Mouse (Mus musculus) intestine, embryonic 14.5 days (tissue): ENCODE measurements around the gene Diexf. TPM values are rescaled to one million over a fixed set of nuclear protein-coding genes. Genes with fewer than 3 reads are reported as not detected.

Experiments
- ATAC-seq: fragments of 200-750 bp; cut with Nextera tagmentation; replicated peaks from 2 replicates; pipeline ENCODE4 v1.8.0; 2017; ENCODE audit warnings: low read depth, moderate number of reproducible peaks, moderate TSS enrichment, moderate library complexity; ENCODE audit not compliant: low FRiP score, low TSS enrichment
- DNase-seq: peaks from one replicate; pipeline ENCODE4 v3.0.0-alpha.2; 2018; ENCODE audit warnings: low spot score
- H3K27ac ChIP-seq: fragments of 300-500 bp; sonication (generic); 2 replicates; pipeline ENCODE4 v1.5.1; 2014; ENCODE audit warnings: low read depth, mild to moderate bottlenecking, control low read depth
- H3K27me3 ChIP-seq: fragments of 300-500 bp; sonication (generic); replicated peaks from 2 replicates; pipeline ENCODE4 v1.6.1; 2014; ENCODE audit warnings: low read length, control low read depth; ENCODE audit not compliant: control insufficient read depth, insufficient read depth
- H3K36me3 ChIP-seq: fragments of 300-500 bp; sonication (generic); 2 replicates; pipeline ENCODE4 v1.6.1; 2014; ENCODE audit warnings: low read length, control low read depth; ENCODE audit not compliant: control insufficient read depth, insufficient read depth
- H3K4me1 ChIP-seq: fragments of 300-500 bp; sonication (generic); replicated peaks from 2 replicates; pipeline ENCODE4 v1.6.1; 2014; ENCODE audit warnings: low read length, control low read depth, mixed read lengths; ENCODE audit not compliant: control insufficient read depth, insufficient read depth
- H3K4me2 ChIP-seq: fragments of 300-500 bp; sonication (generic); 2 replicates; pipeline ENCODE4 v1.6.1; 2014; ENCODE audit warnings: low read length
- H3K4me3 ChIP-seq: fragments of 300-500 bp; sonication (generic); 2 replicates; pipeline ENCODE4 v1.5.1; 2014; ENCODE audit warnings: low read depth, low read length, control low read depth, mixed read lengths
- H3K9ac ChIP-seq: fragments of 300-500 bp; sonication (generic); 2 replicates; pipeline ENCODE4 v1.6.1; 2014; ENCODE audit warnings: mild to moderate bottlenecking, low read length
- H3K9me3 ChIP-seq: fragments of 300-500 bp; sonication (generic); 2 replicates; pipeline ENCODE4 v1.6.1; 2016; ENCODE audit warnings: low read length, control low read depth; ENCODE audit not compliant: control insufficient read depth
- WGBS: fragments of 180-500 bp; shearing (Covaris S2); extraction: QIAGEN DNeasy Blood & Tissue Kit; methylation state at CpG from one replicate; pipeline ENCODE4 v1.1.7; 2014; 5-methylcytosine and 5-hydroxymethylcytosine counted together
- polyA plus RNA-seq: library from polyadenylated mRNA; unstranded; fragments of >200 nt; fragmentation: Nextera tagmentation; extraction: Ambion mirVana; gene quantifications from 2 replicates; pipeline ENCODE4 v1.2.1, GENCODE M21; 2014

Diexf gene
- polyA plus RNA-seq, 1 experiment from 2014 or later = 11.2 TPM

- no peak overlapping the region for H3K4me3 ChIP-seq
Measured at GRCm38 (mm10) chr1:193059596-193059995, 70.5 kb downstream of the Diexf start.

GRCm38 (mm10) chr1:193054401-193054800, 75.7 kb downstream of the Diexf start:
- 68% methylated on average over 5 of the region's 5 CpGs for WGBS
- H3K27ac ChIP-seq = no peak overlapping the region
- DNase-seq = peak; percentile 23
- H3K27me3 ChIP-seq = no peaks in the 10 kb centered on the region
- H3K4me3 ChIP-seq = no peak overlapping the region
- no peak for ATAC-seq
- 0 out of 2 replicates have a peak, but pooled peaks cover 2% of the 10 kb centered on the region for H3K9me3 ChIP-seq
- no peaks in the 10 kb centered on the region for H3K4me1 ChIP-seq
- no peak overlapping the region for H3K9ac ChIP-seq
- H3K4me2 ChIP-seq = no peak overlapping the region
- H3K36me3 ChIP-seq = no peaks in the 10 kb centered on the region

More at GRCm38 (mm10) chr1:193059596-193059995, 70.5 kb downstream of the Diexf start:
- no peaks in the 10 kb centered on the region for H3K4me1 ChIP-seq
- H3K27me3 ChIP-seq = no peaks in the 10 kb centered on the region
- no peak for DNase-seq
- 76% methylated on average over 5 of the region's 5 CpGs for WGBS
- H3K4me2 ChIP-seq = no peak overlapping the region
- no peaks in the 10 kb centered on the region for H3K36me3 ChIP-seq
- H3K9ac ChIP-seq = no peak overlapping the region
- H3K9me3 ChIP-seq = no peaks in the 10 kb centered on the region
- ATAC-seq = no peak
- H3K27ac ChIP-seq = no peak overlapping the region

GRCm38 (mm10) chr1:193053065-193053464, 77.0 kb downstream of the Diexf start:
- 59% methylated on average over 5 of the region's 5 CpGs for WGBS
- no peak overlapping the region for H3K9ac ChIP-seq
- ATAC-seq (no peak), DNase-seq (no peak)
- 0 out of 2 replicates have a peak, but pooled peaks cover 2% of the 10 kb centered on the region for H3K9me3 ChIP-seq
- no peak overlapping the region for H3K4me3 ChIP-seq
- H3K4me2 ChIP-seq = no peak overlapping the region
- no peaks in the 10 kb centered on the region for H3K36me3 ChIP-seq
- H3K27me3 ChIP-seq = no peaks in the 10 kb centered on the region
- no peak overlapping the region for H3K27ac ChIP-seq
- no peaks in the 10 kb centered on the region for H3K4me1 ChIP-seq

GRCm38 (mm10) chr1:193047616-193048015, 82.5 kb downstream of the Diexf start:
- no peak overlapping the region for H3K4me2 ChIP-seq
- H3K36me3 ChIP-seq = no peaks in the 10 kb centered on the region
- no peak for ATAC-seq
- H3K27me3 ChIP-seq = no peaks in the 10 kb centered on the region
- H3K4me1 ChIP-seq = no peaks in the 10 kb centered on the region
- WGBS = 91% methylated on average over 4 of the region's 4 CpGs
- no peak overlapping the region for H3K9ac ChIP-seq
- no peak for DNase-seq
- H3K9me3 ChIP-seq = 0 out of 2 replicates have a peak, but pooled peaks cover 2% of the 10 kb centered on the region
- H3K27ac ChIP-seq = no peak overlapping the region
- no peak overlapping the region for H3K4me3 ChIP-seq

- ATAC-seq (no peak), DNase-seq (no peak)
- H3K36me3 ChIP-seq = no peaks in the 10 kb centered on the region
- no peak overlapping the region for H3K4me2 ChIP-seq
- no peak overlapping the region for H3K27ac ChIP-seq
- H3K9me3 ChIP-seq = no peaks in the 10 kb centered on the region
- no peaks in the 10 kb centered on the region for H3K27me3 ChIP-seq
- no peak overlapping the region for H3K4me3 ChIP-seq
- H3K4me1 ChIP-seq = no peaks in the 10 kb centered on the region
- no peak overlapping the region for H3K9ac ChIP-seq
- 76% methylated on average over 3 of the region's 3 CpGs for WGBS
Measured at GRCm38 (mm10) chr1:193042760-193043295, 87.2 kb downstream of the Diexf start.

Other genes with a start within 250 kb of the Diexf start
- 3.3 and 4.2 TPM in 2 replicates for gene Syt14, start 94.5 kb downstream of the Diexf start, polyA plus RNA-seq
- gene Irf6, start 22.8 kb upstream of the Diexf start, polyA plus RNA-seq = 69.1 and 71.5 TPM in 2 replicates
- 15.6 and 17.1 TPM in 2 replicates for gene A130010J15Rik, start 37.8 kb upstream of the Diexf start, polyA plus RNA-seq
- 3.5 and 3.8 TPM in 2 replicates for gene Traf3ip3, start 71.4 kb upstream of the Diexf start, polyA plus RNA-seq
- gene Lamb3, start 77.4 kb upstream of the Diexf start, polyA plus RNA-seq = 3.4 and 4.0 TPM in 2 replicates
- 0.36 and 0.87 TPM in 2 replicates for gene Hsd11b1, start 133.8 kb upstream of the Diexf start, polyA plus RNA-seq
- gene G0s2, start 142.9 kb upstream of the Diexf start, polyA plus RNA-seq = 23.3 and 24.3 TPM in 2 replicates
- gene Camk1g, start 240.0 kb upstream of the Diexf start, polyA plus RNA-seq = 9.5 and 10.7 TPM in 2 replicates